Mouse (Mus musculus): ENCODE results near the gene Ptgis.

Ptgis gene

GRCm38 (mm10) chr2:167240008-167240964 is at the start of gene Ptgis:
Gene Ptgis, minus strand, starts transcription at chr2:167240604.
- DNase-seq, result no peak

GRCm38 (mm10) chr2:167281461-167281860 is 41.1 kb upstream of the Ptgis start:
- DNase-seq, result no peak

- no peak for DNase-seq
These were observed 40.5 kb upstream of the Ptgis start for GRCm38 (mm10) chr2:167280986-167281310.

- peak; percentile 89 for DNase-seq
These were observed 39.9 kb upstream of the Ptgis start for GRCm38 (mm10) chr2:167280090-167280985.

GRCm38 (mm10) chr2:167278751-167279526 is 38.5 kb upstream of the Ptgis start:
- DNase-seq, result peak; percentile 63

GRCm38 (mm10) chr2:167278011-167278410 is 37.6 kb upstream of the Ptgis start:
- DNase-seq, result no peak

- DNase-seq, result no peak
These were observed 36.6 kb upstream of the Ptgis start for GRCm38 (mm10) chr2:167277026-167277425.

- DNase-seq, result no peak
These were observed 35.5 kb upstream of the Ptgis start for GRCm38 (mm10) chr2:167275856-167276255.

GRCm38 (mm10) chr2:167274713-167275465 is 34.5 kb upstream of the Ptgis start:
- DNase-seq, result no peak

- no peak for DNase-seq
These were observed 32.9 kb upstream of the Ptgis start for GRCm38 (mm10) chr2:167273206-167273740.

- DNase-seq, result no peak
These were observed 32.3 kb upstream of the Ptgis start for GRCm38 (mm10) chr2:167272706-167273105.

GRCm38 (mm10) chr2:167271121-167271521 is 30.7 kb upstream of the Ptgis start:
- DNase-seq, result no peak

GRCm38 (mm10) chr2:167270496-167270895 is 30.1 kb upstream of the Ptgis start:
- DNase-seq, result no peak

- no peak for DNase-seq
These were observed 28.3 kb upstream of the Ptgis start for GRCm38 (mm10) chr2:167268721-167269120.

- no peak for DNase-seq
These were observed 27.9 kb upstream of the Ptgis start for GRCm38 (mm10) chr2:167268411-167268690.

GRCm38 (mm10) chr2:167267531-167268410 is 27.4 kb upstream of the Ptgis start:
- no peak for DNase-seq

GRCm38 (mm10) chr2:167266231-167266630 is 25.8 kb upstream of the Ptgis start:
- DNase-seq, result no peak

- no peak for DNase-seq
These were observed 25.4 kb upstream of the Ptgis start for GRCm38 (mm10) chr2:167265806-167266205.

- no peak for DNase-seq
These were observed 24.6 kb upstream of the Ptgis start for GRCm38 (mm10) chr2:167265021-167265420.

- DNase-seq, result no peak
These were observed 23.5 kb upstream of the Ptgis start for GRCm38 (mm10) chr2:167263931-167264330.
